Mouse (Mus musculus) v-Abl transformed pro-B cells (cell line): ENCODE measurements around the gene Rpp14.

Experiments used
- in situ Hi-C, 2 experiments: fragments of 400-800 bp; cut with MboI; formaldehyde crosslinking; loops; one replicate each; pipeline ENCODE4 v1.15.1; 2025; ENCODE audit not compliant: unreplicated experiment in 2 of 2

The Rpp14 gene

DNA sequence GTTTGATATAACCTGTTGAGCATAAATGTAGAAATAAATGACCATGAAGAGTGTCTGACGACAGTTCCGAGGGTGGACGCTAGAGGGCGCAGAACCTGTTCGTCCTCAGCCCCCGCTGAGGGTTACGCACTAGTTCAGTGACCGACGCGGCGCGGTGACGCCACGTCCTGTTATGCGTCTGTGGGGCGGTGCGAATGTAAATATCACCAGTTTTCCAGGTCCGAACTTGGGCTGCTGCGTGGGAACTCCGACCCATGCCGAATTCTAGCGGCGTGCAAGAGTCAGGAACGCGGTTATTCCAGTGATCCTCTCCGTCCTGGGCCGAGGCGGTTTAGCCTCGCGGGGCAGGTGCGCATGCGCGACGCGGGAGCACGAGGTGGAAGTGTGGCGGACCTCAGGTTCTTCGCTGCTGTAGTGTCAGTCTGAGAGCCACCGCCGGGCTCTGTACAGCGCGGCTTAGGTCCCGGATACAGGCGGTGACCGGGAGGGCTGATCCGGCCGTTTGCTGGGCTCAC, at the start of gene Rpp14:
Gene Rpp14 (plus strand): TSS at position 203 of the 515 bp plus-strand sequence.
- in situ Hi-C loops = loop anchor here in 1 of 2 experiments (5.0 kb wide), 1 partner anchor 272 kb away; no protein-coding TSS in a partner anchor

- in situ Hi-C loops = no loop called here
These were observed 49.6 kb upstream of the Rpp14 start for GRCm38 (mm10) chr14:8030535-8030934.

GRCm38 (mm10) chr14:8032087-8032944, 47.9 kb upstream of the Rpp14 start:
- in situ Hi-C loops = no loop called here

DNA sequence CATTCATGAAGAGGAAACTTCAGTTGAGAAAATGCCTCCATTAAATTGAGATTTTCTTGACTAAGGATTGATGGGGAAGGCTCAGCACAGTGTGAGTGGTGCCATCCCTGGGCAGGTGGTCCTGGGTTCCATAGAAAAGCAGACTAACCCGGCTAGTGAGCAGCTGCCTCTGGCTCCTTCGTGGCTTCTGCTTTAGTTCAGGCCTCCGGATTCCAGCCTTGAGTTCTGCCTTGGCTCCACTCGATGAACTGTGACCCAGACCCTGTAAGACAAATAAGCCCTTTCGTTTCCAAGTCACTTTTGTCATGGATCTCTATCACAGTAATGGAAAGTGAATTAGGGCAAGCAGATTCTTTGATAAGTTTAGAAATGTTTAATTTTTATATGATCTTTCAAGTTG, 45.6 kb upstream of the Rpp14 start:
- in situ Hi-C loops = no loop called here

DNA sequence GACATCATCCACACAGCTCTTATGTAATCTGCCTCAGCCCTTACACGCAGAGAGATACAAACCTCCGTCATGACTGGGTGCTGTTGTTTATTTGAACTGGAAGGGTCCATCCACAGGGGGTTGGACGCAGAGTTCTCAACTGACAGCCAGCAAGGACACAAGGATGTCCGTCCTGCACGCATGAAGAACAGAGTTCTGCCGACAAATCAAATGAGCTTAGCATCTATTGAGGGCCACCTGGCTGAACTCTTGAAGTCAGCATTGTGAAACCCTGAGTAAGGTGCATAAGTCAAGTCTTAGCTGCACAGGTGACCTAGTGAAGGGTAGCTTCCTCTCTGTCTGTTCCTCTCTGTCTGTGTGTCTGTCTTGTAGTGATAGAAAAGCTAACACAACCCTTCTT, 44.2 kb upstream of the Rpp14 start:
- in situ Hi-C loops = no loop called here

GRCm38 (mm10) chr14:8036406-8036805, 43.8 kb upstream of the Rpp14 start:
- in situ Hi-C loops = no loop called here

- in situ Hi-C loops = no loop called here
These were observed 42.0 kb upstream of the Rpp14 start for GRCm38 (mm10) chr14:8038150-8038549.

DNA sequence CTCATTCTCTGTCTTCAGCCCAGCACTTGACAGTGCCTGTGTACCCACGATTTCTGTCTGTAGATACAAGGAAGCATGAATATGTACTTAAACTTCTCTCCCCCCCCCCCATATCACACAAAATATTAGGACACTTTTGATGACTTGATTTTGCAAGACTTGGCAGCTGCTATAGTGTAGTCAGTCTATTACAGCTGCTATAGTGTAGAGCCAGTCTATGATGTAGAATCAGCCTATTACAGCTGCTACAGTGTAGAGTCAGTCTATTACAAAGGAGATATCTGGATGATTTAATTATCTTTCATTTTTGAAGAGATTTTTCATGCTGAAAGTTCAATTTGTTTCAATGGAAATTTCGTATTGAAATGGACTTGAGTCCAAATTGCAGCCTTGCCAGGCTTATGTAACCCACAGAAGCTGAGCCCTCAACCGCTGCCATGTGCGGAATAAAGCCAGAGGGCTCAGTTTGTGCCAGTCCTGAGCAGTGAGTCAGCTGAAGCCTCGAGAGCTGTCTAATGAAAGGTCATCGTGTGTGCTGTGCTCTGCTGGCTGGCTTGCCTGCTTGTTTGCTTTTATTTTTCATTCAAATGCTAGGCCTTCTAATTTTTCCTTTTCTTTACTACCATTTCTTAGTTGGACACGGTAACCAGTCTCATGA, 41.2 kb upstream of the Rpp14 start:
- in situ Hi-C loops = no loop called here

- in situ Hi-C loops = no loop called here
These were observed 40.0 kb upstream of the Rpp14 start for GRCm38 (mm10) chr14:8040179-8040578.

DNA sequence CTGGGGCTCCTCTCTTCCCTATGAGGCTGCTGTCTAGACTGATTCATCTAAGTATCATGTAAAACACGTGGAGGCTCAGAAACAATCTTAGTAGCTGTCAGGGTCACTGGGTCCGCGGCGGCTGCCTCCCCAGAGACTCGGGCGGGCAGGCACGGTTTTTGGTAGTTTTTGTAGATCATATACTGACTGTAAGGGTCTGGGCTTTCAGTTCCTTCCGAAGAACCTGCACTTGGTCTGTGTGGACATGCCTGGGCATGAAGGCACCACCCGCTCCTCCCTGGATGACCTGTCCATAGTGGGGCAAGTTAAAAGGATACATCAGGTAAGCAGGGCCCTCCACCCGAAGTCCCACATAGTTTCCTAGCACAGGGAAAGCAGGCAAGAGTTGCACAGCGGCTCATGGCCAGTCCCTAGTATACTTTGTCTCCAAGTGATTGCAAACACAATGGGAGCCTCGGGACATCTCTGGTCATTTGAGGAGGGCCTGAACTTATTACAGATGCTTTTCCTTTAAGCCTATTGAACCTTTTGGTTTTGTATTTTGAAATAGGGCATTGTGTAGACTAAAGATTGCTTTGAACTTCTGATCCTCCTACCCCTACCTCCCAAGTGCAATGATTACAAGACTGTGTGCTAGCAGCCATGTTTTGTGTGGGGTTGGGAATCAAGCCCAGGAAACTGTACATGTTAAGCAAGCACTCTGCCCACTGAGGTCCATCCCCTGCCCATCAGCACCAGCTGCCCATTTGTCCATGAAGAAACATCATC, 39.1 kb upstream of the Rpp14 start:
- in situ Hi-C loops = no loop called here

- in situ Hi-C loops = no loop called here
These were observed 38.0 kb upstream of the Rpp14 start for GRCm38 (mm10) chr14:8042120-8042519.

DNA sequence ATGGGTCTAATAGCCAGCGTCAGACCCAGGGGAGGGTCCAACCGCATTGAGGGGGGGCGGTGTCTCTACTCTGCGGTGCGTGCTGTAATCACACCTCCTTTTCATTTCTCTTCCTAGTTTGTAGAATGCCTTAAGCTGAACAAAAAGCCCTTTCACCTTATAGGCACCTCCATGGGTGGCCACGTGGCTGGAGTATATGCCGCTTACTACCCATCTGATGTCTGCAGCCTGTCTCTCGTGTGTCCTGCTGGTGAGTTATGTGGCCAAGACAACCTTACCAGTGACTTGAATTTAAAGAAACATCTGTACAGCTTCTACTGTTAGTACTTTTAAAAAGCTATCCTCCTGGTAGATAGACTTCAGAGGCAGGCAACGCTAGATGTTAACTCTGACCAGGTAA, 37.6 kb upstream of the Rpp14 start:
- in situ Hi-C loops = no loop called here

DNA sequence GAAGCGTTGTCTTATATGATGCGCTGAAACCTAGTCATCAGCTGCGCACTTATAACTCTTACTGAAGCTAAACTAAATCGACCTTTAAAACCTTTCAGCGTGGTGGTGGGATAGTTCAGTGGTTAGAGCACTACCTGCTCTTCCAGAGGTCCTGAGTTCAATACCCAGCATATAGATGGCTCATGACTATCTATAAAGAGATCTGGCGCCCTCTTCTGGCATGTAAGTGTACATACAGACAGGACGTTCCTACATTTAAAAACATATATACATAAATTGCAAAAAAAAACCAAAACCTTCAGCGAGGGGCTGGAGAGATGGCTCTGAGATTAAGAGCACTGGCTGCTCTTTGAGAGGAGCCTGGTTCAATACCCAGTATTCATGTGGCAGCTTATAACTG, 35.8 kb upstream of the Rpp14 start:
- in situ Hi-C loops = no loop called here

DNA sequence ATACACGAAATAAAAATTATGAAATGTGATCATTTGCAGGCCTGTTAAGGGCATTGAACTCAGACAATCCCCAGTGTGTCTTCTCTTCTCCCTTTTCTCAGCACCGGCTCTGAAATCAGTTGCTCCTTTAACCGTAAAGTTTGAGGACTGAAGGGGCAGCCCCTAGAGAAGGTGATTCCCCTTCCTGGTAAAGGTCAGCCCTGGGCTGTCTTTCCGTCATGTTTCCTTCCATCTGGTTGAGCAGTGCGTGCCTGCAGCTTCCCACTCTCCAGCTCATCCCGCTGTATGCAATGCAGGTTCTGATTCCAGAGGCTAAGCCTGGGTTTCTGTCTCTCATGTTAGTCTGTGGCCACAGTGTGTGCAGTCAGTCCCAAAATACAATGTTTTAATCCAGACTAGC, 35.4 kb upstream of the Rpp14 start:
- in situ Hi-C loops = no loop called here

DNA sequence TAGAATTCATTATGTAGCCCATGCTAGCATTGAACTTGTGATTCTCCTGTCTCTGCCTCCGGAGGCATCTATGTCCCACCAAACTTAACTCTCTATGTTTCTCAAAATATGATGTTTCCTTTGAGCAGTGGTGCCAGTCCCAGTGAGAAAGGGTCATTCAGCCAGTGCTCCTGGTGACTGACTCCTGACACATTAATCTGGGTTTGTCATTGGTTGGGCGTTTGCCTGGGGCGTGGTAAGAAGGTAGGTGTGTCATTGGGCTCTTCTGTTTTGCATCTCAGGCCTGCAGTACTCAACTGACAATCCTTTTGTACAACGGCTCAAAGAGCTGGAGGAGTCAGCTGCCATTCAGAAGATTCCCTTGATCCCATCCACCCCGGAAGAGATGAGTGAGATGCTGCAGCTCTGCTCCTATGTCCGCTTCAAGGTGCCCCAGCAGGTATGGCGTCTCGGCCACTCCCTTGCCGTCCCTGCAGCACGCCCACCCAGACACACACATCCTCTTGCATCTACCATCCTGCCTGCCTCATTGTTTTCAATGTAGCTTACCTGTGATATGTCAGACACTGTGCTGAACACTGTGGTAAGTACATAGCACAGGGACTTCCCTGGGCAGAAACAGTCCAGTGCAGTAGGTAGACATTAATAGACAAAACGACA, 34.9 kb upstream of the Rpp14 start:
- in situ Hi-C loops = no loop called here

DNA sequence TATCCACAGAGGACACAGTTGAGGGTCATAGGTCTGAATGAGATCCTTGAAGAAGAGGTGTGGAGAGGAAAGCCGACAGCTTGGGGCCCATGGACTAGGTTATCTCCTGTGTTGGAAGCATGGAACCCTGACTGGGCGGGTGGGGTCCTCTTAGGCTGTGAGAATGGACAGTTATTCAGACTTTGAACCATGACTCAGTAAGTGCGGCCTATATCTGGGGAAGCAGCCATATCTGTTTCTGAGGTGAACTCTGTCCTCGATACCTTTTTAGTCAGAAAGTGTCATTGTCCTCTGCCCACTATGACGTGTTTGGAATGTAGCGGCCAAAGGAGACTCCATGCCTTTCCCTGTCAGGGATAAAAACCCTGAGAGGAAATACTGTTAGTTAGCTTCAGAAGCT, 33.3 kb upstream of the Rpp14 start:
- in situ Hi-C loops = no loop called here

GRCm38 (mm10) chr14:8049334-8049733, 30.8 kb upstream of the Rpp14 start:
- in situ Hi-C loops = no loop called here

GRCm38 (mm10) chr14:8051869-8052268, 28.3 kb upstream of the Rpp14 start:
- in situ Hi-C loops = no loop called here

DNA sequence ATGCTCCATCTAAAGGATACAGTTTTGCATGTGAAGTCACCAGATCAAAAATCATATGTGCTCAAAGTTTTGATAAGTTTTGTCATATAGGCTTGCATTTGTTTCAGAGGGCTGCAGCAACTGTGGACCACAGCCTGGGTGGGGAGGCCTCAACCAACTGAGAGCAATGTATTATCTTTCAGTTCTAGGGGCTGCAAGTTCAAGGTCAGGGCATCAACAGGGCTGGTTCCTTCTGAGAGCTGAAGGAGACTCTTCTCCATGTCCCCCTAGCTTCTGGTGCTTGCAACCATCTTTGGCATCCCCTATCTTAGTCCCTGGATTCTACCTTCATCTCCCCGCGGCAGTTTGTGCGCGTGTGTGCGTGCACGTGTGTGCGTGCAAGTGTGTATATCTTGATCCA, 27.5 kb upstream of the Rpp14 start:
- in situ Hi-C loops = no loop called here

DNA sequence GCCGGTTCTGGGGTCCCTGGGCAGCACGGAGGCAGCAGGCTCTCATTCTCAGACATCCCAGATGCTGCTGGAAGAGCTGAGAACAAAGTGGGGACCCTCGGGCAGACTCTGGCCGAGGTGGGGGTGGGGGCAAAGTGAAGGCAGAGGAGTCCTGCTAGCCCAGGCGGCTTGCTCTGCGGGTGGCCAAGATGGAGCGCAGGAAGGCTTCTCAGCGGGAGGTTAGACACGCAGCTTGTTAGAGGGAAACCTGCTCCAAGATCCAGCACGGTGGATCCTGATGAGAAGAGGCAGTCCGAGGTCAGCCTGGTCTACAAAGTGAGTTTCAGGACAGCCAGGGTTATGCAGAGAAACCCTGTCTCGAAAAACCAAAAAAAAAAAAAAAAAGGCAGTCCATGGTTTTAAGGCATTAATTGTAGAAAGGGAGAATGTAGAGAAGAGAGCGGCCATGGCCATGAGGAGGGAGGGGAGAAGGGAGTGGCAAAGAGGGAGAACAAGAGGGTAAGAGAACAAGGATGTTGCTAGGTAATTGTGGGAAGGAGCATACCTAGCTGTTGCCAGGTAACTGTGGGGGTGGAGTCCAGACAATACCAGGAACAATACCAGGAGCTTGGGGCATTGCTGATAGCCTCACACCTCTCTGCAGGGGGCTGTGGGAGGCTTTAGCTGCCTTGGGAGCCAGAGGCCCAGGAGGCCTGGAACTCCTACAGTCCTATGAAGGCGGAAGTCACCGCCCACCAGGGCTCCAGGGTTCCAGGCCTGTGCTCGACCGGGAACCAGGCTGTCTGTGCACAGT, 25.7 kb upstream of the Rpp14 start:
- in situ Hi-C loops = no loop called here
